Mouse (Mus musculus): ENCODE measurements at regions not wholly inside any gene's neighbourhood (a gene's known extent, or its start where the extent isn't known, plus 50 kb on each side); places are given as distances from the start of the nearest gene placed in this dataset.

- no peak for DNase-seq (ENCODE audit: low read depth)
These were observed 336.9 kb upstream of the Gcfc2 start for GRCm38 (mm10) chr6:81586441-81587117.

GRCm38 (mm10) chr6:81589727-81590126 lies 333.7 kb upstream of the Gcfc2 start:
- DNase-seq (ENCODE audit: low read depth): no peak

GRCm38 (mm10) chr6:81595926-81596325 lies 327.5 kb upstream of the Gcfc2 start:
- no peak for DNase-seq (ENCODE audit: low read depth)

GRCm38 (mm10) chr6:81608637-81609036 lies 314.8 kb upstream of the Gcfc2 start:
- DNase-seq (ENCODE audit: low read depth): no peak

- DNase-seq (ENCODE audit: low read depth): no peak
These were observed 311.5 kb upstream of the Gcfc2 start for GRCm38 (mm10) chr6:81611980-81612379.

- no peak for DNase-seq (ENCODE audit: low read depth)
These were observed 305.5 kb upstream of the Gcfc2 start for GRCm38 (mm10) chr6:81618018-81618417.

GRCm38 (mm10) chr6:81621028-81621427 lies 302.4 kb upstream of the Gcfc2 start:
- no peak for DNase-seq (ENCODE audit: low read depth)

- no peak for DNase-seq (ENCODE audit: low read depth)
These were observed 300.8 kb upstream of the Gcfc2 start for GRCm38 (mm10) chr6:81622714-81623113.

GRCm38 (mm10) chr6:81625016-81625415 lies 298.5 kb upstream of the Gcfc2 start:
- no peak for DNase-seq (ENCODE audit: low read depth)

- no peak for DNase-seq (ENCODE audit: low read depth)
These were observed 289.9 kb upstream of the Gcfc2 start for GRCm38 (mm10) chr6:81633586-81633985.

- no peak for DNase-seq (ENCODE audit: low read depth)
These were observed 275.7 kb upstream of the Gcfc2 start for GRCm38 (mm10) chr6:81647615-81648375.

GRCm38 (mm10) chr6:81651856-81652255 lies 271.6 kb upstream of the Gcfc2 start:
- DNase-seq (ENCODE audit: low read depth): no peak

GRCm38 (mm10) chr6:81655205-81655604 lies 268.3 kb upstream of the Gcfc2 start:
- DNase-seq (ENCODE audit: low read depth): no peak

- DNase-seq (ENCODE audit: low read depth): no peak
These were observed 262.7 kb upstream of the Gcfc2 start for GRCm38 (mm10) chr6:81660478-81661395.

GRCm38 (mm10) chr6:81668944-81669343 lies 254.5 kb upstream of the Gcfc2 start:
- DNase-seq (ENCODE audit: low read depth): no peak

GRCm38 (mm10) chr6:81673316-81673715 lies 250.2 kb upstream of the Gcfc2 start:
- no peak for DNase-seq (ENCODE audit: low read depth)

- no peak for DNase-seq (ENCODE audit: low read depth)
These were observed 226.2 kb upstream of the Gcfc2 start for GRCm38 (mm10) chr6:81697284-81697683.

GRCm38 (mm10) chr6:81698173-81698572 lies 225.3 kb upstream of the Gcfc2 start:
- no peak for DNase-seq (ENCODE audit: low read depth)

GRCm38 (mm10) chr6:81714867-81715266 lies 208.6 kb upstream of the Gcfc2 start:
- DNase-seq (ENCODE audit: low read depth): no peak

- no peak for DNase-seq (ENCODE audit: low read depth)
These were observed 207.1 kb upstream of the Gcfc2 start for GRCm38 (mm10) chr6:81716371-81716770.

- no peak for DNase-seq (ENCODE audit: low read depth)
These were observed 198.6 kb upstream of the Gcfc2 start for GRCm38 (mm10) chr6:81724601-81725545.

Data from c-Kit-positive CD71-negative TER-119-negative erythroid progenitor cells, embryonic 14.5 days (primary cell).